Mouse (Mus musculus) hindbrain, postnatal 0 days (tissue): Measurements from ENCODE around the gene Tigit. TPM values are rescaled to one million over a fixed set of nuclear protein-coding genes. Genes with fewer than 3 reads are reported as not detected.

ENCODE experiments used
- ATAC-seq: fragments of 200-750 bp; cut with Nextera tagmentation; 2 replicates; pipeline ENCODE4 v1.8.0; 2017; ENCODE audit warnings: mild to moderate bottlenecking, moderate TSS enrichment, moderate library complexity
- DNase-seq: peaks from one replicate; pipeline ENCODE4 v3.0.0-alpha.2; 2015; ENCODE audit warnings: low spot score
- H3K27ac ChIP-seq: fragments of 300-500 bp; sonication (generic); 2 replicates; pipeline ENCODE4 v1.5.1; 2014; ENCODE audit warnings: mild to moderate bottlenecking
- H3K27me3 ChIP-seq: fragments of 300-500 bp; sonication (generic); 2 replicates; pipeline ENCODE4 v1.6.1; 2014; ENCODE audit warnings: low read length, mixed read lengths; ENCODE audit not compliant: insufficient read depth
- H3K36me3 ChIP-seq: fragments of 300-500 bp; sonication (generic); 2 replicates; pipeline ENCODE4 v1.6.1; 2014; ENCODE audit warnings: low read length, mixed read lengths; ENCODE audit not compliant: insufficient read depth
- H3K4me1 ChIP-seq: fragments of 300-500 bp; sonication (generic); 2 replicates; pipeline ENCODE4 v1.6.1; 2014; ENCODE audit warnings: antibody characterized with exemption, low read length, mixed read lengths; ENCODE audit not compliant: insufficient read depth
- H3K4me2 ChIP-seq: fragments of 300-500 bp; sonication (generic); 2 replicates; pipeline ENCODE4 v1.6.1; 2014; ENCODE audit warnings: low read depth, mild to moderate bottlenecking, low read length, moderate library complexity, mixed read lengths
- H3K4me3 ChIP-seq: fragments of 300-500 bp; sonication (generic); 2 replicates; pipeline ENCODE4 v1.5.1; 2014; ENCODE audit warnings: low read length
- H3K9ac ChIP-seq: fragments of 300-500 bp; sonication (generic); replicated peaks from 2 replicates; pipeline ENCODE4 v1.6.1; 2014; ENCODE audit warnings: mild to moderate bottlenecking, low read length, moderate library complexity, mixed read lengths
- H3K9me3 ChIP-seq: fragments of 300-500 bp; sonication (generic); 2 replicates; pipeline ENCODE4 v1.6.1; 2016; ENCODE audit warnings: low read length, mixed read lengths
- CTCF ChIP-seq: IDR thresholded peaks from 2 replicates; pipeline ENCODE4 v1.5.1; 2016; ENCODE audit warnings: antibody characterized with exemption, control low read depth, low read depth
- WGBS: fragments of 180-500 bp; shearing (Covaris S2); extraction: QIAGEN DNeasy Blood & Tissue Kit; methylation state at CpG from one replicate; pipeline ENCODE4 v1.1.7; 2014; 5-methylcytosine and 5-hydroxymethylcytosine counted together
- polyA plus RNA-seq: library from polyadenylated mRNA; unstranded; fragments of >200 nt; fragmentation: Nextera tagmentation; extraction: Ambion mirVana; gene quantifications from 2 replicates; pipeline ENCODE4 v1.2.1, GENCODE M21; 2015
- total RNA-seq: library from RNA; depleted of rRNA; stranded (reverse); fragments of >200 nt; gene quantifications from 2 replicates; pipeline ENCODE4 v1.2.3, GENCODE M21; 2014; rRNA removed

Gene Tigit
- total RNA-seq = not detected in 2 replicates
- 0.31 TPM in 1 of 2 replicates, not detected in the other for polyA plus RNA-seq

DNA sequence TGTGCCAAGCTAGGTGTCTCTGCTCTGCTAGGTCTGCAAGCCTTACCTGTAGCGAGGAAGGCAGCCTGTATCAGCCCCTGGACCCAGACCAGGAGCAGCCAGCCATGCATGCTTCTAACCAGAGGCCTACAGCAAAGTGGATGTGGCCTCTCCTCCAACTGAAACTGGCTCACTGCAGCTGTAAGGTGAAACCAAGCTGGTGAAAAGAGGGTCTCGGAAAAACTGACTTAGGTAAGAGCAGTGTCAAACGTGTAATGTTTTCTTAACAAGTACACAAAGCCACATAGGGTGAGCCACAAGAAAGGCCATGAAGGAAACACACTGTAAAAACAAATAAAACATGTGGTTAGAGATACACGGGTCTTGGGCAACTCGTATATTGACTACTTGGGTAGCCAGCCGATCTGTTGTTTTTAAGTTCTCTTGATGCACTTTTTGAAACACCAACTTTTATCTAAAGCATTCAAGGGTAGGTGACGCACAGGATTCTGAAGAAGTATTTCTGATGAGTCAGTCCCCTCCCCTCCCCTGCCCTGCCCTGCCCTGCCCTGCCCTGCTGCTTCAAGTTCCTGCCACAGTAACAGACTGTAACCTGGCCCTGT is at the start of gene Tigit:
TSS of gene Tigit (minus strand) at position 169 of the 602 bp plus-strand sequence.
- Histone ChIP-seq H3K27ac (no peak within 1 kb of the TSS), H3K4me2 (no peak within 1 kb of the TSS), H3K4me3 (no peak within 1 kb of the TSS), H3K4me1 (no peaks in the 10 kb centered on the region), H3K36me3 (no peaks in the 10 kb centered on the region), H3K9ac (no peak within 1 kb of the TSS), H3K27me3 (no peaks in the 10 kb centered on the region), H3K9me3 (no peaks in the 10 kb centered on the region)
- no peak for ATAC-seq
- TF ChIP-seq CTCF = no peak
- WGBS = 82% methylated on average over 7 of the region's 7 CpGs
- DNase-seq = no peak

DNA sequence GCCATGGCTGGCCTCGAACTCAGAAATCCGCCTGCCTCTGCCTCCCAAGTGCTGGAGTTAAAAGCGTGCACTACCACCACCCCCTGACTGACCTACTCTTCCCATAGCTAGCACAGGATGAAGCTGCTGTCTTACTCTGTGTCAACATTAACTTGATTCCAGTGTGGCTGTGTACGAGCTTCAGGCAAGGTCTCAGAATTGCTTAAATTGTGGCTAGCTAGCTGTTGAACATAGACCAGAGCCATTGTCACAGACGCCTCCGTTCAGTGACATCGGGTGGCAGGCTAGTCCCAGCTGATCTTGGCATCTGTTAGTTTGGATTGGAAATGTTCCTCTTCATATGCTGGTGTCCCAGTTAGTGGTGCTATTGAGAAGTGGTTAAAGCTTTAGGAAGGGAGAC is 47.4 kb upstream of the Tigit start:
- TF ChIP-seq CTCF = no peak
- 86% methylated on average over 7 of the region's 7 CpGs for WGBS
- Histone ChIP-seq H3K4me3 (no peak overlapping the region), H3K9ac (no peak overlapping the region), H3K9me3 (no peaks in the 10 kb centered on the region), H3K27ac (no peak overlapping the region), H3K4me2 (no peak overlapping the region), H3K36me3 (no peaks in the 10 kb centered on the region), H3K4me1 (no peaks in the 10 kb centered on the region), H3K27me3 (no peaks in the 10 kb centered on the region)
- no peak for DNase-seq
- no peak for ATAC-seq

- Histone ChIP-seq H3K9me3 (no peaks in the 10 kb centered on the region), H3K9ac (no peak overlapping the region), H3K36me3 (no peaks in the 10 kb centered on the region), H3K27ac (no peak overlapping the region), H3K27me3 (no peaks in the 10 kb centered on the region), H3K4me1 (no peaks in the 10 kb centered on the region), H3K4me2 (no peak overlapping the region), H3K4me3 (no peak overlapping the region)
- no peak for ATAC-seq
- no peak for DNase-seq
- TF ChIP-seq CTCF = no peak
- 77% methylated on average over 11 of the region's 11 CpGs for WGBS
These were observed 46.7 kb upstream of the Tigit start for GRCm38 (mm10) chr16:43710651-43711050.

- H3K4me3 ChIP-seq = 0 out of 2 replicates have a peak overlapping the region, but pooled peaks have one; percentile 25
- no peaks in the 10 kb centered on the region for H3K27me3 ChIP-seq
- DNase-seq (no peak), ATAC-seq (no peak)
- H3K9ac ChIP-seq = no peak overlapping the region
- WGBS = 35% methylated on average over 6 of the region's 6 CpGs
- H3K36me3 ChIP-seq = no peaks in the 10 kb centered on the region
- no peak overlapping the region for H3K27ac ChIP-seq
- H3K4me2 ChIP-seq = peak overlapping the region; percentile 53
- H3K4me1 ChIP-seq = no peaks in the 10 kb centered on the region
- H3K9me3 ChIP-seq = no peaks in the 10 kb centered on the region
- no peak for TF ChIP-seq CTCF
These were observed 46.2 kb upstream of the Tigit start for GRCm38 (mm10) chr16:43710134-43710475.

GRCm38 (mm10) chr16:43709432-43710133 is 45.6 kb upstream of the Tigit start:
- WGBS = 18% methylated on average over 9 of the region's 9 CpGs
- Histone ChIP-seq H3K4me2 (peak overlapping the region; percentile 53), H3K4me1 (no peaks in the 10 kb centered on the region), H3K4me3 (peak overlapping the region; percentile 25), H3K9me3 (no peaks in the 10 kb centered on the region), H3K36me3 (no peaks in the 10 kb centered on the region), H3K9ac (no peak overlapping the region), H3K27me3 (no peaks in the 10 kb centered on the region), H3K27ac (peak overlapping the region; percentile 71; the same call in 1 of the 2 replicates)
- DNase-seq (peak; percentile 60), ATAC-seq (peak; percentile 61)
- TF ChIP-seq CTCF = no peak

DNA sequence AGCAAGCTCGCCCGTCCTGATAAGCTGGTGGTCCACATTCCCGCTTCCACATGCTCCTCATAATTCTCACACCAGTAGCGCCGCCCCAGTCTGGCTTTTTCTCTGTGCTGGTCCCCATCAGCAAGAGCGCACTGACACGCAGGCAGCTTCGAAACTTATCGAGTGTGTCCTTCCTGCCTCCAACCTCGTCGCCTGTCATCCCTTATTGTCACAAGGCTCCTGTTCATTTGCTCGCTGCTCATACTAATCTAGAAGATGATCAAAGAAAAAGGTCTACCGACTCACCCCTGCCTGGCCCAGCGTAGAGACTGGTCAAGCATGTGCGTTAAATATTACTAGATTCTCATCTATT is 45.1 kb upstream of the Tigit start:
- Histone ChIP-seq H3K27ac (peak overlapping the region; percentile 71), H3K9me3 (no peaks in the 10 kb centered on the region), H3K36me3 (no peaks in the 10 kb centered on the region), H3K4me3 (peak overlapping the region; percentile 25), H3K4me1 (no peaks in the 10 kb centered on the region), H3K4me2 (peak overlapping the region; percentile 53), H3K9ac (no peak overlapping the region; the same call in 1 of the 2 replicates), H3K27me3 (no peaks in the 10 kb centered on the region)
- no peak for TF ChIP-seq CTCF
- ATAC-seq = peak; percentile 80
- WGBS = 37% methylated on average over 15 of the region's 15 CpGs
- peak; percentile 59 for DNase-seq
